Mouse (Mus musculus) embryonic facial prominence, embryonic 14.5 days (tissue): ENCODE measurements at regions not wholly inside any gene's neighbourhood (a gene's known extent, or its start where the extent isn't known, plus 50 kb on each side); places are given as distances from the start of the nearest gene placed in this dataset.

Experiments
- ATAC-seq: fragments of 200-750 bp; cut with Nextera tagmentation; 2 replicates; pipeline ENCODE4 v1.8.0; 2017; ENCODE audit warnings: low read depth, moderate number of reproducible peaks, moderate TSS enrichment
- DNase-seq: peaks from one replicate; pipeline ENCODE4 v3.0.0-alpha.2; 2015; ENCODE audit warnings: low spot score
- H3K27ac ChIP-seq: fragments of 300-500 bp; sonication (generic); replicated peaks from 2 replicates; pipeline ENCODE4 v1.5.1; 2014; ENCODE audit warnings: low read depth, mild to moderate bottlenecking, low read length, moderate library complexity
- H3K27me3 ChIP-seq: fragments of 300-500 bp; sonication (generic); replicated peaks from 2 replicates; pipeline ENCODE4 v1.6.1; 2014; ENCODE audit warnings: low read length; ENCODE audit not compliant: control insufficient read depth, insufficient read depth
- H3K36me3 ChIP-seq: fragments of 300-500 bp; sonication (generic); 2 replicates; pipeline ENCODE4 v1.6.1; 2014; ENCODE audit warnings: low read length, mixed read lengths; ENCODE audit not compliant: control insufficient read depth, insufficient read depth
- H3K4me1 ChIP-seq: fragments of 300-500 bp; sonication (generic); 2 replicates; pipeline ENCODE4 v1.6.1; 2014; ENCODE audit warnings: antibody characterized with exemption, low read length; ENCODE audit not compliant: control insufficient read depth, insufficient read depth
- H3K4me2 ChIP-seq: fragments of 300-500 bp; sonication (generic); 2 replicates; pipeline ENCODE4 v1.6.1; 2014; ENCODE audit warnings: low read depth, mild to moderate bottlenecking, low read length, moderate library complexity, mixed read lengths
- H3K4me3 ChIP-seq: fragments of 300-500 bp; sonication (generic); 2 replicates; pipeline ENCODE4 v1.5.1; 2014; ENCODE audit warnings: low read depth, mild to moderate bottlenecking, low read length
- H3K9ac ChIP-seq: fragments of 300-500 bp; sonication (generic); 2 replicates; pipeline ENCODE4 v1.6.1; 2014; ENCODE audit warnings: low read depth, mild to moderate bottlenecking, low read length, moderate library complexity, mixed read lengths
- H3K9me3 ChIP-seq: fragments of 300-500 bp; sonication (generic); 2 replicates; pipeline ENCODE4 v1.6.1; 2016; ENCODE audit warnings: low read length; ENCODE audit not compliant: control insufficient read depth
- WGBS: fragments of 180-500 bp; shearing (Covaris S2); extraction: QIAGEN DNeasy Blood & Tissue Kit; methylation state at CpG from one replicate; pipeline ENCODE4 v1.1.7; 2014; 5-methylcytosine and 5-hydroxymethylcytosine counted together

- no peak for ATAC-seq
- Histone ChIP-seq H3K4me2 (no peak overlapping the region), H3K9ac (no peak overlapping the region), H3K36me3 (no peaks in the 10 kb centered on the region), H3K9me3 (no peaks in the 10 kb centered on the region), H3K4me3 (no peak overlapping the region), H3K27ac (no peak overlapping the region), H3K27me3 (no peaks in the 10 kb centered on the region), H3K4me1 (no peaks in the 10 kb centered on the region)
- WGBS, result 80% methylated on average over 4 of the region's 4 CpGs
- DNase-seq, result no peak
Observed at GRCm38 (mm10) chr11:66684181-66684580, 158.4 kb upstream of the Shisa6 start.

GRCm38 (mm10) chr11:66694651-66695266 is 169.0 kb upstream of the Shisa6 start:
- no peak for ATAC-seq
- Histone ChIP-seq H3K9ac (no peak overlapping the region), H3K4me1 (no peaks in the 10 kb centered on the region), H3K27ac (no peak overlapping the region), H3K4me2 (no peak overlapping the region), H3K27me3 (no peaks in the 10 kb centered on the region), H3K4me3 (no peak overlapping the region), H3K9me3 (no peaks in the 10 kb centered on the region), H3K36me3 (no peaks in the 10 kb centered on the region)
- WGBS, result 70% methylated on average over 5 of the region's 5 CpGs
- no peak for DNase-seq

GRCm38 (mm10) chr11:66696791-66697190 is 171.0 kb upstream of the Shisa6 start:
- no peak overlapping the region for H3K27ac ChIP-seq
- no peak for ATAC-seq
- H3K27me3 ChIP-seq, result no peaks in the 10 kb centered on the region
- no peak overlapping the region for H3K9ac ChIP-seq
- no peaks in the 10 kb centered on the region for H3K4me1 ChIP-seq
- H3K9me3 ChIP-seq, result no peaks in the 10 kb centered on the region
- H3K4me2 ChIP-seq, result no peak overlapping the region
- no peaks in the 10 kb centered on the region for H3K36me3 ChIP-seq
- 73% methylated on average over 1 of the region's 1 CpGs for WGBS
- no peak overlapping the region for H3K4me3 ChIP-seq
- no peak for DNase-seq

GRCm38 (mm10) chr11:66745479-66745878 is 166.3 kb upstream of the Pirt start:
- Histone ChIP-seq H3K9ac (no peak overlapping the region), H3K27me3 (no peaks in the 10 kb centered on the region), H3K4me3 (no peak overlapping the region), H3K9me3 (no peaks in the 10 kb centered on the region), H3K4me1 (no peaks in the 10 kb centered on the region), H3K27ac (no peak overlapping the region), H3K4me2 (no peak overlapping the region), H3K36me3 (no peaks in the 10 kb centered on the region)
- DNase-seq, result no peak
- no peak for ATAC-seq
- WGBS, result 39% methylated on average over 1 of the region's 1 CpGs

GRCm38 (mm10) chr11:66789997-66790396 is 121.8 kb upstream of the Pirt start:
- H3K4me3 ChIP-seq, result no peak overlapping the region
- H3K36me3 ChIP-seq, result no peaks in the 10 kb centered on the region
- no peak overlapping the region for H3K9ac ChIP-seq
- 60% methylated on average over 3 of the region's 3 CpGs for WGBS
- no peak for DNase-seq
- H3K27me3 ChIP-seq, result no peaks in the 10 kb centered on the region
- ATAC-seq, result no peak
- no peak overlapping the region for H3K4me2 ChIP-seq
- peaks cover 7% of the 10 kb centered on the region; the same call in 1 of the 2 replicates for H3K9me3 ChIP-seq
- no peaks in the 10 kb centered on the region for H3K4me1 ChIP-seq
- H3K27ac ChIP-seq, result no peak overlapping the region

GRCm38 (mm10) chr11:66806887-66807286 is 104.9 kb upstream of the Pirt start:
- no peak for ATAC-seq
- no peak overlapping the region for H3K9ac ChIP-seq
- H3K9me3 ChIP-seq, result no peaks in the 10 kb centered on the region
- no peak overlapping the region for H3K4me3 ChIP-seq
- H3K4me1 ChIP-seq, result no peaks in the 10 kb centered on the region
- no peaks in the 10 kb centered on the region for H3K36me3 ChIP-seq
- no peaks in the 10 kb centered on the region for H3K27me3 ChIP-seq
- no peak overlapping the region for H3K27ac ChIP-seq
- no peak overlapping the region for H3K4me2 ChIP-seq
- 90% methylated on average over 5 of the region's 5 CpGs for WGBS
- no peak for DNase-seq

GRCm38 (mm10) chr11:66813310-66813709 is 98.5 kb upstream of the Pirt start:
- H3K9ac ChIP-seq, result no peak overlapping the region
- 59% methylated on average over 5 of the region's 5 CpGs for WGBS
- H3K36me3 ChIP-seq, result no peaks in the 10 kb centered on the region
- H3K4me1 ChIP-seq, result no peaks in the 10 kb centered on the region
- H3K27me3 ChIP-seq, result no peaks in the 10 kb centered on the region
- no peak overlapping the region for H3K27ac ChIP-seq
- ATAC-seq, result no peak
- H3K4me3 ChIP-seq, result no peak overlapping the region
- peak; percentile 14 for DNase-seq
- no peak overlapping the region for H3K4me2 ChIP-seq
- no peaks in the 10 kb centered on the region for H3K9me3 ChIP-seq

- DNase-seq (no peak), ATAC-seq (no peak)
- H3K36me3 ChIP-seq, result no peaks in the 10 kb centered on the region
- H3K9ac ChIP-seq, result no peak overlapping the region
- H3K4me2 ChIP-seq, result no peak overlapping the region
- no peaks in the 10 kb centered on the region for H3K27me3 ChIP-seq
- H3K4me1 ChIP-seq, result no peaks in the 10 kb centered on the region
- H3K4me3 ChIP-seq, result no peak overlapping the region
- H3K9me3 ChIP-seq, result no peaks in the 10 kb centered on the region
- 54% methylated on average over 4 of the region's 4 CpGs for WGBS
- H3K27ac ChIP-seq, result no peak overlapping the region
Observed at GRCm38 (mm10) chr11:66813731-66814130, 98.0 kb upstream of the Pirt start.

GRCm38 (mm10) chr11:66835864-66836263 is 75.9 kb upstream of the Pirt start:
- Histone ChIP-seq H3K36me3 (no peaks in the 10 kb centered on the region), H3K9me3 (no peaks in the 10 kb centered on the region), H3K27me3 (no peaks in the 10 kb centered on the region), H3K4me1 (no peaks in the 10 kb centered on the region), H3K9ac (no peak overlapping the region), H3K4me2 (no peak overlapping the region), H3K4me3 (no peak overlapping the region), H3K27ac (no peak overlapping the region)
- ATAC-seq (no peak), DNase-seq (no peak)
- 78% methylated on average over 5 of the region's 5 CpGs for WGBS
